Mouse (Mus musculus): ENCODE measurements at regions not wholly inside any gene's neighbourhood (a gene's known extent, or its start where the extent isn't known, plus 50 kb on each side); places are given as distances from the start of the nearest gene placed in this dataset.

DNA sequence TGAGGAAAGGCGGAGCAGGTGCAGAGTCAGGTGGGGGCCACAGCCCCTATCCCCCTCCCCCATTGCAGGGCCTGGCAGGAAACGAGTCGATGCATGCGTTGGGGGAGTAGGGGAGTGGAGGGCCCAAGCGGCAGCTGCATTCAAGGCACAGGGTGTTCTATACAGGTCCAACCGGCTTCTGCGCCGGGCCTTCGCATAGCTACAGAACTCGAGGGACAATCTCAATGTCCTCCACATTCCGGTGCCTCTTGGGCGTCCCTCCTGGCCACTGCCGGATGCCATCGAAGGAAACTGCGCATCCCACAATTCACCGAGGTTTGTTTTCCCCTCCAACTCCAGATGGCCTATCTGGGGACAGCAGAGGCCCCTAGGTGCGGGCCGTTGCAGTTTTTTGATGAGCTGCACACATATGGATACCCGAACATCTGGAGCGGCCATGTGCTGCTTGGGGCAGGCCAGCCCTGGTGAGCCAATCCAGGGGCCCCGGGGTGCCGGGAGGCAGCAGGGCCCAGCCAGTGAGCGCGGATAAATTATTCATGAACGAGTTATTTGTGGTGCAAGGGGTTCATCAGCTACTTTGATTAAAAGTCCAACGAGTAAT is 137.5 kb downstream of the Tle3 start:
- DNase-seq (ENCODE audit: low spot score) = no peak

DNA sequence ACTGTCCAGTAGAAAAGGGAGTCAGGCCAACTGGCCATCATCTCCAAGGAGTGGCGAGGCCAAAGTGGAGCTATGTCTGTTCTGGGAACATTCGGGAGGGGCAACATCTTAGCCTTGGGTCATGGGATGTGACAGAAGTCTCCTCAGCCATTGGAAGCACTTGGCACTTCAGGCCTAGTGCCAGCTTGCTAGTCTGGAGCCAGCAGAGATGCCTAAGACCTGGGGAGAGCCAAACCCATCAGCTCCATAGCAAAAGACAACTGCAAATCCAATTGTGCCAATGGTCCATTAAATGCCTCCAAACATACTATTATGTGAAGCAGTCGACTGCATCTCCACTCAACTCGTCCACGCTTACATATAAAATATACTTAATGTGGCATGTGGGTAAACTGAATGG is 136.9 kb downstream of the Tle3 start:
- DNase-seq (ENCODE audit: low spot score) = no peak

DNA sequence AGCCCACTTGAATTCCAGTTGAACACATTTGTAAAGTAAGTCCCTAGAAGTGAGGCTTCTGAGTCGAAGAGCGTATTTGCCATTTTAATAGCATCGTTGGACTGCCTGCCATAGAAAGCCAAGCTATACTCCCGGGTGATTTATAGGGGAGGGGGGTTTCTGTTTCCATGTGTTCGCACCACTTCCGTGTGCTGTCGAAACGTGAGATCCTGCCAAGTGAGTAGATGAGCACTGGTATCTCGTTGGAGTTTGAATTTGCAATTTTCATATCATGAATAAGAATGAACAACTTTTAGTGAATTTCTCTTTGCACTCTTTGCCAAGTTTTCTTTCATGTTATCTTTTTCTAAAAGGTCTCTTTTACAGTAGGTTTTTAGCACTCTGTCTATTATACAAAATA is 128.7 kb downstream of the Tle3 start:
- no peak for DNase-seq (ENCODE audit: low spot score)

DNA sequence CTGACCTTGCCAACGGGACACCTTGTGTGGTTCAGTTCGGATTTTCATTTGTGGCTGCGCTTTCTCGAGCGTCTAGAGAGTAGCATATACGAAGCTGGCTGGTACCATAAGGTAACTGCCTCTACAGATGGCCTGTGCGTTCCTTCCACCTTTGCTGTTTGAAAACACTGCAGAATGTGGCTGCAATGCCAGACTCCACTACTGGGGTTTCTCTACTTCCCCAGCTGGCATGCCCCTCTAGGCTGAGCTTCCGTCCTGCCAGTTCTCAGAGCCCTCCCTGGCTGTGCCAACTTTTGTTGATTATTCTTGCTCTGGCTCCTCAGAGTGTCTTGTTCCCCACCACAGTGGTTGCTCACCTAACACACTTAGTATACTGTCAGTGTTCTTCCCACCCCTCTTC is 120.7 kb downstream of the Tle3 start:
- DNase-seq (ENCODE audit: low spot score) = no peak

DNA sequence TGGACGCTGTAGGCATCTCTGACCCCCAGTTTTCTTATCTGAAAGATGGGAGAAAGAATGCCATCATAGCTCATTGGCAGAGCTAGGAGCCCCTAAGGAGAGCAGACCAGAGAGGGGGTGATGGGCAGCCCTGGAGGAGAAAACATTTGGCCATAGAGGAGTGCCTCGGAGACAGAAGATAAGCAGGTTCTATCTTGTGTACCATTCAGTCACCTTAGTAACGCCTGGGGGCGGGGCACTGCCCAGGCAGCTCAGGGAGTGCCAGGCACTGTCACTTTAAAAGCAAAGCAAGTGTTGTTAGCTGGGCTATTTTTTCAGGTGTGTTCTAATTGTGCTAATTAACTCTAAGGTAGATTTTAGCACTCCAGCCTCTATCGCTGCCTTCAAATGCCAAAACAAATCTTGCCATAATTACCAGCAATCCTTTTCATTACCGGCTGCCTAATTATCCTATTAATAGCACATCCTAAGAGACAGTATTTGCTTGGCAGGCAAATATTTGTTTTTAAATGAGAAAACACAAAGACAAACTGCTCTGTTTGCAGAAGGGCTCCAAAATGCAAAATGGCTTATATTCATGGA is 119.1 kb downstream of the Tle3 start:
- DNase-seq (ENCODE audit: low spot score) = no peak

DNA sequence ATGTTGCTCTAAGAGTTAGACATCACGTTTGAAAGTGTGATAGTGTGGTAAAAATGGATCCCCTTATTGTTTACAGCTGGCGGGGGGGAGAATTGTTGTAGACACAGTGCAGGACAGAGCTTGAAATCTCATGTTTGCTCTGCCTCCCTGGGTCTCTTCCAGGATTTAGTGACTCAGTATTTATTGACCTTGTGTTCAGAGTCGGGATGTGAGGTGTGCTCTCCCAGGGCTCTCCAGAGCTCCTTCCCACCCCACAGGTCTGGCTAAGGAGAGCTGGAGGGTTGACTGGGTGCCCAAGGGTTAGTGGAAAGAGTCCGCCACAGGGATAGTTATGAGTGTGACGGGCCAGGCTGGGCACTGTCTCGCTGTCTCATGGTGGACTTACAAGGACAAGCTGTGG is 117.8 kb downstream of the Tle3 start:
- DNase-seq (ENCODE audit: low spot score) = no peak

DNA sequence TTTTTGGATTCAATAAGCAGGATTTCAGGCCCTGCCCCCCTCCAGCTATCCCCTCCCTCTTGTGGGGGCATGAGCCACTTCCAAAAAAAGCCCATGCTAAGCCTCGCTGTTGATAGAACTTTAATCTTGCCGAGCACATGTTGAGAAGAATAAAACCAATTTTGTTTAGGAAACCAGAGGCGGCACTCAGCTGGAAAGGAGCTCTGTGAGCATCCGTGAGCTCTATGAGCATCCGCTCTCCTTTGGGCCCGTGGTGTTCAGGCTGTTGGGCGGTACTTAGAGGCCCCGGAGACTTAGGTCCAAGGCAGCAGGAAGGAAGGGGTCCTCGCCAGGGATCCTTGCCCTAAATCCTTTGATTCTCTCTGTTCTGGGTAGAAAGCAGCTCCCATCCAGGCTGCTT is 117.0 kb downstream of the Tle3 start:
- no peak for DNase-seq (ENCODE audit: low spot score)

DNA sequence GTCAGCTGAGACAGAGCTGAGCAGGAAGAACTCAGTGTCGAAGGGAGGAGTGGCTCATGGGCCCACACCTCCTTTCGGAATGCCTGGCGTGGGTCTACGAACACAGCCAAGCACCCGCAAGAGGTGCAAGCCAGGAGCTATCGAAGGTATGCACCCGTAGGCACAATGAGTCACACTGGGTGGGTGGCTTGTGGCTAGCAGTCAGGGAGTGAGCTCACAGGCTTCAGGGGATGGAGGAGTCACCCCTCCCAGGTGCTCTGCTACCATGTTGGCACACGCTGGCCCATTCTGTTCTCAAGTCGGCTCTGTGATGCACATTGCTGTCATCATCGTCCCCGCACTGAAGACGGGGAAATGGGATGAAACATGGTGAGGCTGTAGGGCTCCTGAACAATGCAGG is 115.7 kb downstream of the Tle3 start:
- no peak for DNase-seq (ENCODE audit: low spot score)

DNA sequence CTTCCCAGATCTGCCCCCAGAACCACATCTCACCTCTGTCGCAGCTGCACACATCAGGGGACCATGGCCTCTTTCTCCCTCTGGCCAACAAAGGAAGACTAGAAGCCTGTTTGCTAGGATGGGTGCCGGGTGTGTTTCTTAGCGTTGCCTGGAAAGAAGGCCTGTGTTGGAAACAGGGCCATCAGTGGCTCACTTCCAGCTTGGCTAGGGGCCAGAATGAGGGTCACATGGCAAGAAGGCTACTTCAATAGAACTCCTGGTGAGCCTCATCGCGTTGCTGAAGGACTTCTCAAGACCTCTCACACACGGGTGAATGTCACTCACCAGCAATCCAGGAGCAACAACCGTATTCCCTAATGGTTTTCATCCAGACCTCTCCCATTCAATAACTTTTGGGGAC is 115.0 kb downstream of the Tle3 start:
- DNase-seq (ENCODE audit: low spot score) = no peak

DNA sequence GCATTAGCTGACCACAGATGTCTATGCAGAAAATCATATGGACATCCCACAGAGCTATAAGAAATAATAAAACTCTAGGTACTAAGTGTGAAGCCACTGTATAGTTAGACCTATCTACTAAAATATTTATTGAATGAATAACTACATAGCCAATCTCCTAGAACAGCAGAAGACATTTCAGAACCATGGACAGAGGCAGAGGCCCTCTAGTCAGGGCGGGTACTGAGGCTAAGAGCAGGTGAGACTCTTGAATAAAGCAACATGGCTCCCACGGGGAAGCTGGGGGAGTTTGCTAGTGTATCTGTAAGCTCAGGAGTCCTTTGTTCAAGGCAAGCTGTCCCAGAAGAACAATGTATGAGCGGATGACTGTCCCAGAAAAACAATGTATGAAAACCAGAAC is 112.2 kb downstream of the Tle3 start:
- DNase-seq (ENCODE audit: low spot score) = no peak

DNA sequence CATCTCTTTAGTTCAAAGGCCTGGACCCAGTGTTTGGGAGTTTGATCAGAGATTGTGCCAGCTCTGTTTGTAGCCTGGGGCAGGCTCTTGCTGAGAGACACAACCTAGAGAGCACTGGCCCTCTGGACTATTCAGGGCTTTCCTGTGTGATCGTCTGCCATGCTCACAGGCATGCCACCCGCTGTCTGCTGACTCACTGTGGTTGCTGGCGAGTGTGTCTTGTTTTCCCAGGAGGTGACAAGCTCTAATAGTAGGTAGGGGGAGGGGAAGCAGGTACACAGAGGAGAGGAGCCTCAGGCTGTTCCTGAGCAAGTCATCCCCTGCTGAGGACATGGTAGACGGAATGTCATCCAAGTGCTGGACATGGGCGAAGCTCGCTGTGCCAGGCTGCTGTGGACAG is 107.5 kb downstream of the Tle3 start:
- DNase-seq (ENCODE audit: low spot score) = no peak

DNA sequence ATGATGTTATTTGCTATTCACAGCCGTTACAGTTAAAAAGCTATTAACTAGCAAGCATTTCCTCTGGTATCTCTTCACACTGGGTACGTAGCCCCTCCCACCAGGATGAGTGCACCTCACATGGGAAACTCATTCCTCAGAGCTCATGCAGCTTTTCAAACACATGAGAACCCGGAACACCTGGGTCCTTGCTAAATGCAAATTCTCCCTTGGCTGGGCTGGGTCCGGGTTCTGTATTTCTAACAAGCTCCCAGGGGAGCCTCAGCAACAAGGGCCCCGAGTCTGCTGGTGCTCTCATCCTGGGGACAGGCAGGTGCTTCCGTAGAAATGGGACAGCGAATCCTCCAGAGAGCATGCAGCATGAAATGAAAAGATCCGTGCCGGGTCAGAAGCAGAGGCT is 106.7 kb downstream of the Tle3 start:
- no peak for DNase-seq (ENCODE audit: low spot score)

DNA sequence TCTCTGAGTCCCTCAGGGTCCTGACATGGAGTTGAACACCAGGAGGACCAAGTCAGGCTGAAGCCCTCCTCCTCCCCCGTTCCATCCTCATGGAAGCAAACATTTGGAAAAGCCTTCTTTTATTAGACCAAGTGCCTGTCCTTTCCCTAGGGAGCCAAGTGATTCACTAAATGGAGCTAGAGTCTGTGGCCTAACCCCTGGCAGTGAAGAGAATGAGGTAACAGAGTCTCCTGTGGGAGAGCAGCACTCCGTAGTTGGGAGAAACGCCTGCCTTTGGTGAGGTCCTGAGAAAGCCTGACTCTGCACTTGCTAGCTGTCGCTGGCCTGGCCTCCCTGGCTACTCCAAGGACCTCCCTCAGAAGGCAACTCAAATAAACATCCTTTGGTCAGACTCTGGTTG is 104.2 kb downstream of the Tle3 start:
- DNase-seq (ENCODE audit: low spot score) = no peak

DNA sequence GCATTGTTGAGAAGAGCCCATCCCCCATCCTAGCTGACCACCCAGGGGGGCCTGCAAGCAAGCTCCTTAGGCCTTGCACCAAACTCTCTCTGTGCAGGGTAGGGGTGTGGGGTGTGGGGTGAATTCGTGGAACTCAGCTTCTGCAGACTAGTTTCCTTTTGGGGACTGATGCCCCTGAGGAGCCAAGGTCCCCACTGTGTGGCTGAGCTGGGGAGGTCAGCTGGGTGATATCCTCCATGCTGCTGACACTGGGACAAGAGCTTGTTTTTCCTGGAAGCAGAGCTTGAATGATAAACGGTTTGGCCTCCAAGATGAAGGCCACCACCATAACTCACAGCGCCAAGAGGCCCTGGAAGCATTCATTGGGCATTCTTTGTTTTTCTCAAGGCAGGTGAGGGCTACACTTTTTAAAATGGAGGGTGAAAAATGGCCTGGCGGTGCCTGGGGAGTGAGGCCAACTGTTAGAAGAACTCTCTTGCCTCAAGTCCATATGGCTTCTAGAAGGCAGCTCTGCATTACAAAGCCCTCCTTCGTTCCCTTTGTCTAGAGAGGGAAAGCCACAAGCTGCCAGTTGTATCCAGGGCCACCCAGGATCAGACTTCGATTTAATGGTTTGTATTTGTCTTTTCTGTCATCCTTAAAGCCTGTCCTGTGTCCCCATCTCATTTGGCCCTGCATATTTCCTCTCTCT is 98.8 kb downstream of the Tle3 start:
- no peak for DNase-seq (ENCODE audit: low spot score)

DNA sequence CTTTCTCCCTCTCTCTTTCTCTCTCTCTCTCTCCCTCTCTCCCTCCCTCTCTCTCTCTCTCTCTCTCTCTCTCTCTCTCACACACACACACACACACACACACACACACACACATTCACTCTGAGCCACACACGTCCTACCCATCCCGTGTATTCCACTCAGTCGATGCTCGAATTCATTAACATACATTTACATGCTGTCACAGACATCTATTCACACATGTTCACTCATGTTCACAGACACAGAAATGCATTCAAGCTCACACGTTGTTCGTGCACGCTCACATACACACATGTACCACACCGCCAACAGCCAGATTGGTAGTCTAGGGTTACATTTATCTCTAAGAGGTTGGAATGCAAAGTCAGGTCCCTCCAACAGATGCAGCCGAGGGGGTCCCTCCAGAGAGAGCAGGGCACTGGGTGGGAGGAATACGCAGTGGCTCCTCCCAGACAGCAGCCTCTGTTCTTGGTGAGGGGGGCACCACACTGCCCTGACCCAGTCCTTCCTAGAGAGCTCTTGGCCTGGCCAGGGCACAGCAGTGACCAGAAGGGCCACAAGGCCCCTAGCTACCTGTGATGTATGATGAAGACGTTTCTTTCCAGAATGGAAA is 96.8 kb downstream of the Tle3 start:
- DNase-seq (ENCODE audit: low spot score) = no peak

DNA sequence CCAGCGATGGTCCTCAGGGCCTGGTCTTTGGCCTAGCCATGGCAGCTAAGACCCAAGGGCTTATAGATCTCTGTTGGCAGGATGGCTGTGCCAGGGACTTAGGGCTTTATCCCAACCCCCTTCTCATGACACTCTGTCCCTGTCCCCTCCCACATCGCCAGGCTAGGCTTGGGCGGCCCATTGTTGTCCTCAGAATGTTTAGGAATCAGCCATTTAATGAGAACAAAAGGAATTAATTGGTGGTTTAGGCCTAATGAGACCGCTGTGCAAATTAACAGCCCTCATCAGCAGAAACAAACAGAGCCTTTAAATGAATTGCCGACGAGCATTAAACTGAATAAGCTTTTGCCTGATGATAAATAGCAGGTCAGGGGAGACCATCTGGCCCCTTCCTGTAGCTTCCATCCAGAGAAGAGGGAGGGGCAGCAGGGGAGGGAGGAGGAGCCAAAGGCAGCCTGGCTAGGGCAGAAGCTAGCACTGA is 96.2 kb downstream of the Tle3 start:
- no peak for DNase-seq (ENCODE audit: low spot score)
